Mouse (Mus musculus) large intestine, adult 2 months (tissue): ENCODE measurements around the gene Olfr965. TPM values are rescaled to one million over a fixed set of nuclear protein-coding genes. Genes with fewer than 3 reads are reported as not detected.
"Not testable (repeated sequence)": the region's sequence is repeated elsewhere in the genome, so short reads cannot be mapped to it uniquely, and the experiment has no call there.

Experiments used
- DNase-seq: peaks from one replicate; pipeline ENCODE4 v3.0.0-alpha.2; 2012; ENCODE audit warnings: low read depth, low spot score
- WGBS: fragments of 180-500 bp; shearing (Covaris S2); methylation state at CpG from one replicate; pipeline ENCODE4 v1.1.7; 2018; 5-methylcytosine and 5-hydroxymethylcytosine counted together
- polyA plus RNA-seq: library from polyadenylated mRNA; depleted of rRNA; stranded (reverse); fragments of >200 nt; gene quantifications from 2 replicates; pipeline ENCODE4 v1.2.3, GENCODE M21; 2012; rRNA removed

The Olfr965 gene
- not detected in 2 replicates for polyA plus RNA-seq

DNA sequence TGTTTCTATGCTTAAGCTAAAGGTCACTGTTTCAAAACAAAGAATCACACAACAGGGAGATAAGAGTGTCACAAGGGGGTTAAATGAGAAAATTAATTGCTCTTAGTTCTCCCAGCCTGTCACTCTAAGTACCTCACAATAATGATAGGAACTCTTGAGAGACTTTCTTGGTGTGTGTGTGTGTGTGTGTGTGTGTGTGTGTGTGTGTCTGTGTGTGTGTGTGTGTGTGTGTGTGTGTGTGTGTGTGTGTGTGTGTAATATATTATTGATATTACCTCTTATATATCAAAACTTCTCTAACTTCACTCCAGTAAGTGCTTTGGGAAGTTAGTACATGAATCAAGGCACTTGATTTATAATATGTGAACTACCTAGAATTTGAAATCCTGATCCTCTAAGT, at the start of gene Olfr965:
Gene Olfr965, plus strand, starts transcription at position 301 of the 400 bp plus-strand sequence.
- DNase-seq: no peak

DNA sequence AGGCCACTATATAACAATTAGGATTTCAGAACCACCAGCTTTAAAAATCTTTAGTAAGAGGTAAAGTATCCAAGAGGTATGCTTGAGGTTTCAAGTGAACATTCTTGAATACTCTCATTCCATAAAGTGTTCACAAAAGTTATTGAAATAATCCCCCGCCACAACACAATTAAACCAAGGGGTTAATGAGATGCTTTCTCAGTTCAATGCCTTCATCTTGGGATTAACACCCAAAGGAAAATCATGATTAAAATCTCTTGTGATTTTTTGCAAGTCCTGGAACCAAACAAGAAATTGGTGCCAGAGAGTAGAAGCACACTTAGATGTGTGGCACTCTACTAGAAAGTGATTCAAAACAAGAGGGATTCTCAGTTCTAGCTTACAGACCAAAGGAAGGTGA, 44.2 kb upstream of the Olfr965 start, which contains the start of gene Olfr963:
Gene Olfr963, plus strand, starts transcription at position 301 of the 400 bp plus-strand sequence.
- no peak for DNase-seq
- 93% methylated on average over 1 of the region's 1 CpGs for WGBS

DNA sequence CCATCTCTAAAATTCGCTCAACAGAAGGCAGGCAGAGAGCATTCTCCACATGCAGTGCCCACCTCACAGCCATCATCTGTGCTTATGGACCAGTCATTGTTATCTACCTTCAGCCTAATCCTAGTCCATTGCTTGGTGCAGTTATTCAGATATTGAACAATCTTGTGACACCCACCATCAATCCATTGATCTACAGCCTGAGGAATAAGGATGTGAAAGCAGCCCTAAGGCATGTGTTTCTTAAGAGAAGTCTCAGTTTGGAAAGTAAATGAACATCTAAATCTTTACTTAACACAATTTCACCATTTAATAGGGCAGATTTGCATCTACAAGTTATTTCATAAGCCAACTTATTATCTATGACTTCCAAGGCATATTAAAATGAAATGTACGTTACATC, 41.4 kb upstream of the Olfr965 start:
- DNase-seq: no peak

DNA sequence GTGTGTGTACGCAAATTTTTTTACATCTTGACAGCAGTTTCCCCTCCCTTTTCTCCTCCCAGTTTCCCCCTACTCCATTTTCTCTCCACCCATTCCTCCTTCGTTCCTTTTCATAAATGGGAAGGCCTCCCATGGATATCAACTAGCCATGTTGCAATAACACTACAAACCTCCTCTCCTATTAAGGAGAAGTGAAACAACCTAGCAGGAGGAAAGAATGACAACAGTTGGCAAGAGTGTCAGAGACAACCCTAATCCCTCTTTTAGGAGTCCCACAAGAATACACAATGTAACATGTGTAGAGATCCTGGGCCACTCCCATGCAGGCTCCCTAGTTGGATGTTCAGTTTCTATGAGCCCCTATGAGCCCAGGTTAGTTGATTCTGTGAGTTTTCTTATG, 36.3 kb upstream of the Olfr965 start:
- DNase-seq: no peak
- 69% methylated on average over 2 of the region's 2 CpGs for WGBS

More for the DNA sequence above, 41.4 kb upstream of the Olfr965 start:
- WGBS: 63% methylated on average over 2 of the region's 2 CpGs

DNA sequence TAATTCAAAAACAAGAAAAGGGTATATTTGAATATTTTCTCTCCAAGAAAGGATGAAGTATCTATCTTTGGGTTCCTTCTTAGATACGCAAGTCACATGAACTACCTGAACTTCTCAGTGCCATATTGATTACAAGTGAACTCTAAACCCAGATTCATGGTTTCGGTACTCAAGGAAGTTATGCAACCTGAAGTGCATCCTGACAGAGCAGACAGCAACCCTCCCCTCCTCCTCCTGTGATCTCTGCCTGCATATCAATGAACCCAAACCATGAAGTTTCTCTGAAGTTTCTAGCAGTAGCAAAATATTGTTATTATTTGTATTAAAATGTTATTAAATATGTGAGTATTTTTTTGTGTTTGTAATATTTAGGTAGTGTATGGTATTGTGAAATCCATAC, 32.6 kb upstream of the Olfr965 start:
- WGBS: 98% methylated on average over 2 of the region's 2 CpGs
- DNase-seq: no peak

DNA sequence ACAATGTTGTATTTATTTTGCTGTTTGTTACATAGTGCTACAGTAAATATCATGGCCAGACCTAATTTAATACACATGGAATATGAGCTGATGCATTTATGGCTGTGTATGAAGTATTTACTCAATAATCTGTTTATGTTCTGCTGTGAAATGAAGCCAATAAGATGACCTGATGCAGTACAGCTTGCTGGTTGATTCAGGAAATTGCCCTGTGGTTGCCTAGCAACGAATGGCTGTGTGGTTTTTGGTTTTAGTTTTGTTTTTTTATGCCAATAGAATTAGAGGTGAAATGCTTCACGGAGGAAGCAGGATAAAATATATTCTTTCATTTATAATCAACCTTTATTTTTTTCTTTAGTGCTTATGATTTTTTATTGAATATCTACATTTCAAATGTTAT, 31.9 kb upstream of the Olfr965 start:
- DNase-seq: no peak
- WGBS: 48% methylated on average over 2 of the region's 2 CpGs

DNA sequence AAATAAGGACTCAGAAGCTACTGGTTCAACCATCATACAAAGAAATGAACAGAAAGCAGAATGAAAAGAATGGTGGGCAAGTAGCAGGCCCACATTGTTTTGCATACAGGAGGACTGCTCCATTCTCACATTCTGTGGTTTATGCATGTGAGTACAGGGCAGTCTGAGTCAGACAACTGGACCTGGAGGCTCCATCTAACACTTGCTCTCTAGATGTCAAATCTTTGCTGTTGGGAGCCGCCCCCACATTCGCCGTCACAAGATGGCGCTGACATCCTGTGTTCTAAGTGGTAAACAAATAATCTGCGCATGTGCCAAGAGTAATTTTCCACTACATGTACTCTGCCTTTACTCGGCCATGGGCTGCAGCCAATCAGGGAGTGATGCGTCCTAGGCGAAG, 10.0 kb upstream of the Olfr965 start:
- 85% methylated on average over 8 of the region's 8 CpGs for WGBS
- not testable (repeated sequence) for DNase-seq

DNA sequence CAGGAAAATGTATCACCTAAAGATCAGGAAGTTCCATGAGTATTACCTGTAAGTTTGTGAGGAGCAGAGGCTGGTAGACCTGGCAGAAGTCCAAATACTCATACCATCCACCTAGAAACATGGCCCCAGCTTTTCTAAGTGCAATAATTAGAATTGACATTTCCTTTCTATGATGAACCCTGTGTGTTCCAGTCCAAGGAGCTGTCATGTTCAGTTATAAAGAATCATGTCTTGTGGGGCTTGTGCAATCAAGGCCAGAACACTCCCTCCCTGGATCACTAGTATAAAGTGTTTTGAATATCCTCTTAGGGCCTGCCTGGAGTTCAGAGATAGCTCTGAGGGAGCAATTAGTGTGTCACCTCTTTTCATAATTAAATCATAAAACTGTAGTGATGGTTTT, 4.1 kb upstream of the Olfr965 start, which contains the start of gene Olfr149:
Gene Olfr149, minus strand, starts transcription at position 101 of the 400 bp plus-strand sequence.
- DNase-seq: no peak

DNA sequence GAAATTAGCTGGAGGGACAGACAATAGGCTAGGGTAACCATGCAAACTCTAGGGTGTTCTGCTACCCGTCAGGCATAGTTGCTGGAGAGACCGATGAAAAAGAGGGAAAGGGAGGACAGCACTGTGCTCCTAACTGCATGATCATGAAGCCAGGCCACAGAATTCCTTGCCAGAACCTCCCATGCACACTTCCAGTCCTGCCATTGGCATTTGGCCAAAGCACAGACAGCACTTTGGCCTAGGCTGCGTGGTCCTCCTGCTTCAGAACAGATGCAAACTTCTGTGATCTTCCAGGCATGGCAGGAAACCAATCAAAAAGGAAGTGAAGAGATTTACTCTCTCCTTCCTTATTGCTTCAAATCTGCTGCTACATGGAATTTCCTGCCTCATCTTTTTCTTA, 2.2 kb upstream of the Olfr965 start:
- WGBS: 46% methylated on average over 3 of the region's 3 CpGs
- DNase-seq: no peak

DNA sequence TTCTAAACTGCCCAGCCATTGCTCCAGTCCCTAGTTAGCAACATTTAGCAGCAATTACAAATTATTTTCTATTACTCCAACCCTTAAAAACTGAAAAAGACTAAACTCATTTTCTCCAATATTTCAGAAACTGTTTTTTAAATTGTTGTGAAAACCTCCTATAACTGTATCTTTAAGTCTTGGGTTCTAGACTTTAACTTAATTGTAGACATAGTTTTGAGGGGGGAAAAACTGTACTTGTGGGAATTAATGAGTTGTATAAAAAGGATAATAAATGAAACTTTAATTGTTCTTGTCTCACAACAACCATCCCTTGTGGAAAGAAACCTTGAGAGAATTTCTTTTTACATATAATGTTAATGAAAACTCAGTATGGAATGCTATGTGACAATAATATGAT, 19.5 kb downstream of the Olfr965 start, which contains the start of gene Olfr150:
Gene Olfr150, plus strand, starts transcription at position 301 of the 400 bp plus-strand sequence.
- no peak for DNase-seq

DNA sequence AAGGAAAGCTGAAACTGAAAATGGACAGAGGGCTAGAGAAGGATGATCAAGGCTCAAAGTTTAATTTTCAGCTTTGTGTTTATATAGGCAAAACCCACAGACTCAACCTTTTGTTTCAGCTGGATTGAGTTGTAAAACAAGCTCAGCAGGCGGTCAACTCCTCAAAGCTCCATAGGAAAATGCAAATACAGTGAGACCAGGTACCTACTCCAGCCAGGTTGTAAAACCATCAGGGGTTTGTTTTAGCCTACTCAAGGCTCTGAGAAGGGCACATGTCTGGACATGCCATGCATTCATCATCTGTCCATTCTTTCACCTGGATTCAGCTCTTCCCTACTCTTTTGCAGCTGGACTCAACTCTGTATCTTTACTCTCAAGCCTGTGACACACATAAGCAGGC, 29.6 kb downstream of the Olfr965 start:
- DNase-seq: no peak
- 52% methylated on average over 1 of the region's 1 CpGs for WGBS

DNA sequence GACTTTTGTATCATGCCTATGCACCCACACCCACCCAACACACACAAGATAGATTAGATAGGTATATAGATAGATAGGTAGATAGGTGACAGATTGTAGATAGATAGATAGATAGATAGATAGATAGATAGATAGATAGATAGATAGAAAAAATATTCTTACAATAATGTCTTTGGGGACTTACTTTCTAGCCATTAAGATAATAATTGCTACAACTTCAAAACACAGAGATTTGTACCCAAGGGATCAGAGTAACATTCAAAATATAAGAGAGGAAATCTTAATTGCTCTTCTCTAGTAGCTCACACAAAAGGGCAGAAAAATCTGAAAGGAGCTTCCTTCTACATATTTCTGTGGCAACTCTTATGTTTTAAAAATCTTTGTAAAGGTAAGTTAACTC, 34.8 kb downstream of the Olfr965 start, which contains the start of gene Olfr967:
Gene Olfr967, plus strand, starts transcription at position 301 of the 400 bp plus-strand sequence.
- DNase-seq: no peak

DNA sequence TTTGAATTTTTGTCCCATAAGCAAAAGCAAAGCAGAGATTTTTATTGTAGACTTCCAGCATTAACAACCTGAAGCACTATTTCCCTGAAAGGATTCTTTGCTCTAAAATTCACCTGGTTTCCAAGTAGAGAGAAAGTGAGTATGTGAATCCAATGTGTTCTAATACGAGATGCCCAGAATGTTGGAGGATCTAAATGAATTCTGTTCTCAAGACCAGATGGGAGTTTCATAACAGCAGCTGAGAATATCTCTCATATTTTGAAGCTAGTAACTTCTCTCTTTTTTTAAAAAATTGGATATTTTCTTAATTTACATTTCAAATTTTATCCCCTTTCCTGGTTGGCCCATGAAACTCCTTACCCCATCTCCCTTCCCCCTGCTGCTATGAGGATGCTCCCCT, 35.3 kb downstream of the Olfr965 start:
- DNase-seq: no peak
- WGBS: 77% methylated on average over 1 of the region's 1 CpGs

Other genes starting within 250 kb of the Olfr965 start
- not detected in 2 replicates for gene Olfr955, start 239.4 kb upstream of the Olfr965 start, polyA plus RNA-seq
- not detected in 2 replicates for gene Olfr44, start 217.4 kb upstream of the Olfr965 start, polyA plus RNA-seq
- gene Olfr957, start 195.5 kb upstream of the Olfr965 start, polyA plus RNA-seq: not detected in 2 replicates
- gene Olfr958, start 157.3 kb upstream of the Olfr965 start, polyA plus RNA-seq: not detected in 2 replicates
- gene Olfr959, start 135.8 kb upstream of the Olfr965 start, polyA plus RNA-seq: not detected in 2 replicates
- 0.49 and 0.53 TPM in 2 replicates for gene AW551984, start 107.0 kb upstream of the Olfr965 start, polyA plus RNA-seq
- not detected in 2 replicates for gene Olfr148, start 100.7 kb upstream of the Olfr965 start, polyA plus RNA-seq
- gene Olfr960, start 90.0 kb upstream of the Olfr965 start, polyA plus RNA-seq: not detected in 2 replicates
- not detected in 2 replicates for gene Olfr961, start 66.3 kb upstream of the Olfr965 start, polyA plus RNA-seq
- gene Olfr963, start 44.1 kb upstream of the Olfr965 start, polyA plus RNA-seq: not detected in 2 replicates
- gene Olfr149, start 4.2 kb upstream of the Olfr965 start, polyA plus RNA-seq: not detected in 2 replicates
- gene Olfr150, start 19.6 kb downstream of the Olfr965 start, polyA plus RNA-seq: not detected in 2 replicates
- gene Olfr967, start 34.9 kb downstream of the Olfr965 start, polyA plus RNA-seq: not detected in 2 replicates
- not detected in 2 replicates for gene Olfr968, start 71.9 kb downstream of the Olfr965 start, polyA plus RNA-seq
- not detected in 2 replicates for gene Olfr969, start 79.6 kb downstream of the Olfr965 start, polyA plus RNA-seq
- not detected in 2 replicates for gene Olfr970, start 97.5 kb downstream of the Olfr965 start, polyA plus RNA-seq
- gene Olfr971, start 125.5 kb downstream of the Olfr965 start, polyA plus RNA-seq: not detected in 2 replicates
- not detected in 2 replicates for gene Olfr972, start 155.1 kb downstream of the Olfr965 start, polyA plus RNA-seq
- gene Olfr229, start 196.0 kb downstream of the Olfr965 start, polyA plus RNA-seq: not detected in 2 replicates
- not detected in 2 replicates for gene Olfr974, start 226.1 kb downstream of the Olfr965 start, polyA plus RNA-seq
- not detected in 2 replicates for gene Olfr975, start 240.7 kb downstream of the Olfr965 start, polyA plus RNA-seq
- not detected in 2 replicates for gene Olfr976, start 249.8 kb downstream of the Olfr965 start, polyA plus RNA-seq